Mouse (Mus musculus) thymus, postnatal 14 days (tissue): ENCODE results near the gene Masp2.
A peak's percentile ranks its signal among the peaks of the same experiment; 100 is the strongest.

ENCODE experiments used
- DNase-seq: peaks from one replicate; pipeline ENCODE4 v3.0.0; 2021

The Masp2 gene

GRCm38 (mm10) chr4:148643291-148644156, 41.2 kb downstream of the Masp2 start, which contains the start of gene Gm572:
TSS of gene Gm572 (plus strand) at chr4:148643317.
- DNase-seq: no peak

- peak; percentile 89 for DNase-seq
These were observed 41.8 kb downstream of the Masp2 start for GRCm38 (mm10) chr4:148644157-148644511.

- DNase-seq: no peak
These were observed 42.6 kb downstream of the Masp2 start for GRCm38 (mm10) chr4:148644926-148645325.

GRCm38 (mm10) chr4:148646616-148647015, 44.3 kb downstream of the Masp2 start:
- DNase-seq: no peak

- DNase-seq: peak; percentile 36
These were observed 47.0 kb downstream of the Masp2 start for GRCm38 (mm10) chr4:148649309-148649708.

GRCm38 (mm10) chr4:148651045-148651444, 48.7 kb downstream of the Masp2 start:
- DNase-seq: no peak

GRCm38 (mm10) chr4:148654701-148655398, 52.5 kb downstream of the Masp2 start:
- peak; percentile 76 for DNase-seq

- DNase-seq: peak; percentile 73
These were observed 54.4 kb downstream of the Masp2 start for GRCm38 (mm10) chr4:148656691-148657258.

- peak; percentile 85 for DNase-seq
These were observed 55.4 kb downstream of the Masp2 start for GRCm38 (mm10) chr4:148657776-148658175.

- no peak for DNase-seq
These were observed 57.8 kb downstream of the Masp2 start for GRCm38 (mm10) chr4:148660174-148660573.

GRCm38 (mm10) chr4:148662168-148662965, 60.0 kb downstream of the Masp2 start:
- peak; percentile 86 for DNase-seq

- no peak for DNase-seq
These were observed 61.0 kb downstream of the Masp2 start for GRCm38 (mm10) chr4:148663326-148663725.

GRCm38 (mm10) chr4:148664021-148664420, 61.7 kb downstream of the Masp2 start:
- DNase-seq: no peak
